Mouse (Mus musculus): Measurements from ENCODE around the gene Slc34a2. TPM values are rescaled to one million over a fixed set of nuclear protein-coding genes. Genes with fewer than 3 reads are reported as not detected.

The Slc34a2 gene
- polyA plus RNA-seq, 1 experiment: 42.3 TPM

GRCm38 (mm10) chr5:53104177-53104855 lies 66.4 kb downstream of the Slc34a2 start:
- no peaks in the 10 kb centered on the region for H3K36me3 ChIP-seq (ENCODE audit: control insufficient read depth, insufficient read depth, low read length)
- H3K4me3 ChIP-seq (ENCODE audit: control insufficient read depth, low read depth, low read length): no peak overlapping the region
- H3K27ac ChIP-seq (ENCODE audit: control insufficient read depth, insufficient read depth, low read depth, low read length): no peak overlapping the region
- TF ChIP-seq CTCF (IDR thresholded peaks at IDR 0.05; ENCODE audit: control insufficient read depth, insufficient read depth, insufficient replicate concordance, low read depth, low read length) (no peak), POLR2A (IDR thresholded peaks at IDR 0.05; ENCODE audit: control insufficient read depth, low read depth, low read length) (no peak)
- no peaks in the 10 kb centered on the region for H3K27me3 ChIP-seq (ENCODE audit: control insufficient read depth, insufficient read depth, low read length)
- H3K4me1 ChIP-seq (ENCODE audit: control insufficient read depth, insufficient read depth, low read length): no peaks in the 10 kb centered on the region

GRCm38 (mm10) chr5:53105716-53106115 lies 67.8 kb downstream of the Slc34a2 start:
- H3K36me3 ChIP-seq (ENCODE audit: control insufficient read depth, insufficient read depth, low read length): no peaks in the 10 kb centered on the region
- H3K27me3 ChIP-seq (ENCODE audit: control insufficient read depth, insufficient read depth, low read length): no peaks in the 10 kb centered on the region
- TF ChIP-seq CTCF (IDR thresholded peaks at IDR 0.05; ENCODE audit: control insufficient read depth, insufficient read depth, insufficient replicate concordance, low read depth, low read length) (peak; percentile 19; the same call in 1 of the 2 replicates), POLR2A (IDR thresholded peaks at IDR 0.05; ENCODE audit: control insufficient read depth, low read depth, low read length) (no peak)
- no peaks in the 10 kb centered on the region for H3K4me1 ChIP-seq (ENCODE audit: control insufficient read depth, insufficient read depth, low read length)
- H3K4me3 ChIP-seq (ENCODE audit: control insufficient read depth, low read depth, low read length): no peak overlapping the region
- H3K27ac ChIP-seq (ENCODE audit: control insufficient read depth, insufficient read depth, low read depth, low read length): no peak overlapping the region

- no peak for TF ChIP-seq CTCF (IDR thresholded peaks at IDR 0.05; ENCODE audit: control insufficient read depth, insufficient read depth, insufficient replicate concordance, low read depth, low read length)
- no peak for TF ChIP-seq POLR2A (IDR thresholded peaks at IDR 0.05; ENCODE audit: control insufficient read depth, low read depth, low read length)
- no peaks in the 10 kb centered on the region for H3K4me1 ChIP-seq (ENCODE audit: control insufficient read depth, insufficient read depth, low read length)
- no peak overlapping the region for H3K27ac ChIP-seq (ENCODE audit: control insufficient read depth, insufficient read depth, low read depth, low read length)
- H3K36me3 ChIP-seq (ENCODE audit: control insufficient read depth, insufficient read depth, low read length): no peaks in the 10 kb centered on the region
- H3K27me3 ChIP-seq (ENCODE audit: control insufficient read depth, insufficient read depth, low read length): no peaks in the 10 kb centered on the region
- no peak overlapping the region for H3K4me3 ChIP-seq (ENCODE audit: control insufficient read depth, low read depth, low read length)
Observed at GRCm38 (mm10) chr5:53106125-53106524, 68.2 kb downstream of the Slc34a2 start.

- H3K4me3 ChIP-seq (ENCODE audit: control insufficient read depth, low read depth, low read length): no peak overlapping the region
- H3K27me3 ChIP-seq (ENCODE audit: control insufficient read depth, insufficient read depth, low read length): no peaks in the 10 kb centered on the region
- no peaks in the 10 kb centered on the region for H3K36me3 ChIP-seq (ENCODE audit: control insufficient read depth, insufficient read depth, low read length)
- TF ChIP-seq POLR2A (IDR thresholded peaks at IDR 0.05; ENCODE audit: control insufficient read depth, low read depth, low read length) (no peak), CTCF (IDR thresholded peaks at IDR 0.05; ENCODE audit: control insufficient read depth, insufficient read depth, insufficient replicate concordance, low read depth, low read length) (no peak)
- H3K27ac ChIP-seq (ENCODE audit: control insufficient read depth, insufficient read depth, low read depth, low read length): no peak overlapping the region
- H3K4me1 ChIP-seq (ENCODE audit: control insufficient read depth, insufficient read depth, low read length): no peaks in the 10 kb centered on the region
Observed at GRCm38 (mm10) chr5:53106731-53107130, 68.8 kb downstream of the Slc34a2 start.

GRCm38 (mm10) chr5:53108026-53108425 lies 70.1 kb downstream of the Slc34a2 start:
- H3K27me3 ChIP-seq (ENCODE audit: control insufficient read depth, insufficient read depth, low read length): no peaks in the 10 kb centered on the region
- TF ChIP-seq POLR2A (IDR thresholded peaks at IDR 0.05; ENCODE audit: control insufficient read depth, low read depth, low read length) (no peak), CTCF (IDR thresholded peaks at IDR 0.05; ENCODE audit: control insufficient read depth, insufficient read depth, insufficient replicate concordance, low read depth, low read length) (no peak)
- H3K27ac ChIP-seq (ENCODE audit: control insufficient read depth, insufficient read depth, low read depth, low read length): no peak overlapping the region

GRCm38 (mm10) chr5:53108668-53109067 lies 70.8 kb downstream of the Slc34a2 start:
- Histone ChIP-seq H3K27me3 (ENCODE audit: control insufficient read depth, insufficient read depth, low read length) (no peaks in the 10 kb centered on the region), H3K27ac (ENCODE audit: control insufficient read depth, insufficient read depth, low read depth, low read length) (no peak overlapping the region), H3K4me3 (ENCODE audit: control insufficient read depth, low read depth, low read length) (no peak overlapping the region), H3K36me3 (ENCODE audit: control insufficient read depth, insufficient read depth, low read length) (no peaks in the 10 kb centered on the region), H3K4me1 (ENCODE audit: control insufficient read depth, insufficient read depth, low read length) (no peaks in the 10 kb centered on the region)
- TF ChIP-seq CTCF (IDR thresholded peaks at IDR 0.05; ENCODE audit: control insufficient read depth, insufficient read depth, insufficient replicate concordance, low read depth, low read length) (no peak), POLR2A (IDR thresholded peaks at IDR 0.05; ENCODE audit: control insufficient read depth, low read depth, low read length) (no peak)

More at GRCm38 (mm10) chr5:53108026-53108425, 70.1 kb downstream of the Slc34a2 start:
- H3K36me3 ChIP-seq (ENCODE audit: control insufficient read depth, insufficient read depth, low read length): no peaks in the 10 kb centered on the region
- no peaks in the 10 kb centered on the region for H3K4me1 ChIP-seq (ENCODE audit: control insufficient read depth, insufficient read depth, low read length)
- H3K4me3 ChIP-seq (ENCODE audit: control insufficient read depth, low read depth, low read length): no peak overlapping the region

GRCm38 (mm10) chr5:53110225-53110624 lies 72.3 kb downstream of the Slc34a2 start:
- no peak overlapping the region for H3K4me3 ChIP-seq (ENCODE audit: control insufficient read depth, low read depth, low read length)
- no peak for TF ChIP-seq CTCF (IDR thresholded peaks at IDR 0.05; ENCODE audit: control insufficient read depth, insufficient read depth, insufficient replicate concordance, low read depth, low read length)
- TF ChIP-seq POLR2A (IDR thresholded peaks at IDR 0.05; ENCODE audit: control insufficient read depth, low read depth, low read length): no peak
- H3K27me3 ChIP-seq (ENCODE audit: control insufficient read depth, insufficient read depth, low read length): no peaks in the 10 kb centered on the region
- H3K27ac ChIP-seq (ENCODE audit: control insufficient read depth, insufficient read depth, low read depth, low read length): no peak overlapping the region
- no peaks in the 10 kb centered on the region for H3K36me3 ChIP-seq (ENCODE audit: control insufficient read depth, insufficient read depth, low read length)
- no peaks in the 10 kb centered on the region for H3K4me1 ChIP-seq (ENCODE audit: control insufficient read depth, insufficient read depth, low read length)

Measured in testis, adult 2 months (tissue).